Mouse (Mus musculus) MEL (cell line): Measurements from ENCODE around the gene Mei4.

ENCODE experiments used
- BHLHE40 ChIP-seq: IDR thresholded peaks from 2 replicates; pipeline ENCODE4 v1.6.1; 2012; ENCODE audit warnings: low read depth, mild to moderate bottlenecking, inconsistent platforms, low read length, improper control_type of control experiment, borderline replicate concordance
- CTCF ChIP-seq, 3 experiments: IDR thresholded peaks in 2 of 3; conservative IDR thresholded peaks in 1 of 3; 2 replicates each; pipeline ENCODE4 v1.5.1; 2011 to 2012; ENCODE audit warnings: low read length in 3 of 3, low read depth in 2 of 3, mild to moderate bottlenecking in 2 of 3, improper control_type of control experiment in 1 of 3, inconsistent platforms in 1 of 3, mixed read lengths in 1 of 3, moderate library complexity in 1 of 3; ENCODE audit not compliant: control insufficient read depth in 1 of 3, insufficient read depth in 1 of 3, poor library complexity in 1 of 3, severe bottlenecking in 1 of 3
- EP300 ChIP-seq, 2 experiments: IDR thresholded peaks; 2 replicates each; pipeline ENCODE4 v1.6.1; 2011; ENCODE audit warnings: improper control_type of control experiment in 2 of 2, low read length in 2 of 2, low read depth in 1 of 2, mild to moderate bottlenecking in 1 of 2
- ETS1 ChIP-seq: IDR thresholded peaks from 2 replicates; pipeline ENCODE4 v1.6.1; 2012; ENCODE audit warnings: low read depth, mild to moderate bottlenecking, inconsistent platforms, low read length, improper control_type of control experiment, moderate library complexity
- GATA1 ChIP-seq: IDR thresholded peaks from 2 replicates; pipeline ENCODE4 v1.6.1; 2011; ENCODE audit warnings: low read depth, low read length, improper control_type of control experiment
- HCFC1 ChIP-seq: IDR thresholded peaks from 2 replicates; pipeline ENCODE4 v1.6.1; 2012; ENCODE audit warnings: low read depth, mild to moderate bottlenecking, inconsistent platforms, low read length, improper control_type of control experiment, moderate library complexity
- JUND ChIP-seq: IDR thresholded peaks from 2 replicates; pipeline ENCODE4 v1.6.1; 2011; ENCODE audit warnings: low read depth, mild to moderate bottlenecking, improper control_type of control experiment, low read length
- KAT2A ChIP-seq: conservative IDR thresholded peaks from 2 replicates; pipeline ENCODE4 v1.6.1; 2012; ENCODE audit warnings: low read depth, low read length, improper control_type of control experiment, inconsistent platforms
- MAX ChIP-seq: IDR thresholded peaks from 2 replicates; pipeline ENCODE4 v1.6.1; 2011; ENCODE audit warnings: low read length, improper control_type of control experiment
- NRF1 ChIP-seq: IDR thresholded peaks from 2 replicates; pipeline ENCODE4 v1.6.1; 2014; ENCODE audit warnings: low read depth, mild to moderate bottlenecking, inconsistent platforms, low read length, improper control_type of control experiment, moderate library complexity; ENCODE audit not compliant: poor library complexity, insufficient read depth, severe bottlenecking
- POLR2A ChIP-seq, 2 experiments: IDR thresholded peaks; 2 replicates each; pipeline ENCODE4 v1.6.1; 2011 to 2012; ENCODE audit warnings: low read length in 2 of 2, mild to moderate bottlenecking in 2 of 2, control low read depth in 1 of 2, improper control_type of control experiment in 1 of 2, low read depth in 1 of 2, moderate library complexity in 1 of 2; ENCODE audit not compliant: control insufficient read depth in 1 of 2, insufficient read depth in 1 of 2, poor library complexity in 1 of 2
- SMC3 ChIP-seq: IDR thresholded peaks from 2 replicates; pipeline ENCODE4 v1.6.1; 2011; ENCODE audit warnings: low read depth, low read length, improper control_type of control experiment
- UBTF ChIP-seq: IDR thresholded peaks from 2 replicates; pipeline ENCODE4 v1.6.1; 2012; ENCODE audit warnings: low read depth, mild to moderate bottlenecking, inconsistent platforms, low read length, improper control_type of control experiment, moderate library complexity, borderline replicate concordance; ENCODE audit not compliant: insufficient read depth

DNA sequence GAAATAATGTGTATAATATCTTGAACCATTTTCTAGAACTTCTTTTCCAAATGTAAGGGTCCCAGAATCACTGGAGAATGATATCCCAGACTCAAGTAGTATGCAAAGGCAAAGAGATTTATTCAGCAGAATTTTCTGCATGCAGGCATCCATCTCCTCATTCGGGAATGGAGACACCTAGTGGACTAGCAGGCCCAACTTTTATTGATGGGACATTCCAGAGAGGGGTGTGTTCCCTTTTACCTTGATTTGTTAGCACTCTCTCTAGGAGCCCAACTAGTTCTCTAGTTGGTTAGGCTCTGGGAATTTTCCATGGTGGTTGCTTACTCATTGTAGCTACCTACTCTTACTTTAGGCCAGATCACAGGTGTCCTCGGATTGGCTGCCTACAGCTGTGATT, 105.5 kb downstream of the Mei4 start:
- TF ChIP-seq NRF1, result no peak
- TF ChIP-seq JUND, result no peak
- no peak for TF ChIP-seq MAX
- no peak for TF ChIP-seq BHLHE40
- no peak for TF ChIP-seq POLR2A (IDR thresholded peaks at IDR 0.05; ENCODE audit: control insufficient read depth in 1 of 2, insufficient read depth in 1 of 2, low read depth in 1 of 2, low read length in 2 of 2, poor library complexity in 1 of 2)
- peak in 1 of 3 experiments; percentile 50; a peak in 2 of 6 replicates for TF ChIP-seq CTCF (IDR thresholded peaks at IDR 0.05 in 2 of 3, conservative IDR thresholded peaks at IDR 0.05 in 1 of 3; ENCODE audit: control insufficient read depth in 1 of 3, insufficient read depth in 1 of 3, low read depth in 2 of 3, low read length in 3 of 3, poor library complexity in 1 of 3, severe bottlenecking in 1 of 3)
- no peak for TF ChIP-seq KAT2A
- no peak for TF ChIP-seq UBTF
- TF ChIP-seq GATA1, result no peak
- no peak for TF ChIP-seq EP300 (IDR thresholded peaks at IDR 0.05; ENCODE audit: low read depth in 1 of 2, low read length in 2 of 2)
- TF ChIP-seq ETS1, result no peak
- TF ChIP-seq HCFC1, result no peak
- peak; percentile 62 for TF ChIP-seq SMC3
